Mouse (Mus musculus) forelimb bud, embryonic 11.5 days (tissue): Measurements from ENCODE around the gene Tgm7.
"Not testable (repeated sequence)": the region's sequence is repeated elsewhere in the genome, so short reads cannot be mapped to it uniquely, and the experiment has no call there.

Experiments used
- DNase-seq: peaks from one replicate; pipeline ENCODE4 v3.0.0-alpha.2; 2012; ENCODE audit warnings: low read depth, low spot score

Tgm7 gene

DNA sequence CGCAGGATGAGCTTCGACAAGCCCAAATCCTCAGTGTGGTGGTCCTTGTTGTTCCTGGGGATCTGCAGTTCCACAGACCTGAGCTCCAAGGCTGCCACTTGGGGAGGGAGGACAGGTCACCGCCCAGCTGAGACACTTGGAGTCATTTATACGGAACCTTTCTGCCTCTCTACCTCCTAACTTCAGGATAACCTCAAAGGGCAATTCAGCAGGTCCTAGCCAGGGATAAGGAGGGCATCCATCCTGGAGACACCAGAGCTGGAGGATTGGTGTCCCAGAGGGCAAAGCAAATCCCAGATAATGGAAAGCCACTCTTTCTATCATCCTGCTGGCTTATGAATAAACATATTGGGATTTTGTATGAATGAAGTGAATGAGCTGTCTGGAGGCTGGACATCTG is at the start of gene Tgm7:
Gene Tgm7 (minus strand): TSS at position 101 of the 400 bp plus-strand sequence.
- no peak for DNase-seq

DNA sequence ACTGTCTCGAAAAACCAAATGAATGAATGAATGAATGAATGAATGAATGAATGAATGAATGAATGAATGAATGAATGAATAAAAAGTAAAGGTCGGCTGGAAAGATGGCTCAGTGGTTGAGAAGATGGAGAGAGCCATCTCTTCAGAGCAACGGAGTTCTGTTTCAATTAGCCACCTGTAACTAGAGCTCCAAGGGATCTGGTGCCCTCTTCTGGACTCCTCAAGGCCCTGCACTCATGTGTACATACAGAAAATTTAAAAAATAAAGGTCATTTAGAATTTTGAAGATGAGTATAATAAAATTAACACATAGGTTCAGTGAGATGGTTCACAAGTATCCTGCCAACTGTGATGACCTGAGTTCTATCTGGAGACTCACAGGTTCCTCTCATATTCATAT is 43.5 kb upstream of the Tgm7 start:
- DNase-seq, result no peak

DNA sequence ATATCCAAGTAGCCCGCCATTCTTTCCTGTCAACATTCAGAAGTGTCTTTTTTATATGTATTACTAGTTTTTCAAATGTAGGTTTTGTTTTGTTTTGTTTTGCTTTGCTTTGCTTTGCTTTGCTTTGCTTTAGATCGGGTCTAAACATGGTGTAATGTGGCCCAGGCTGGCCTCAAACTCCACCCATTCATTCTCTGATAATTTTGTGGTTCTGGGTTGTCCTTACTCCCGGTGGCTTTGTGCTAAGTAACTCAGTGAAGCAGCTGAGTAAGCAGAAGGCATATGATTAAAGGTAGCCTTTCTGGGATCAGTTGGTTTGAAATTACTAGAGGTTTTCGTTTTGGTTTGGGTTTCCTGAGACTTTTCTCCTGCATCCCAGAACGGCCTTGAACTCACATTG is 40.1 kb upstream of the Tgm7 start:
- no peak for DNase-seq

DNA sequence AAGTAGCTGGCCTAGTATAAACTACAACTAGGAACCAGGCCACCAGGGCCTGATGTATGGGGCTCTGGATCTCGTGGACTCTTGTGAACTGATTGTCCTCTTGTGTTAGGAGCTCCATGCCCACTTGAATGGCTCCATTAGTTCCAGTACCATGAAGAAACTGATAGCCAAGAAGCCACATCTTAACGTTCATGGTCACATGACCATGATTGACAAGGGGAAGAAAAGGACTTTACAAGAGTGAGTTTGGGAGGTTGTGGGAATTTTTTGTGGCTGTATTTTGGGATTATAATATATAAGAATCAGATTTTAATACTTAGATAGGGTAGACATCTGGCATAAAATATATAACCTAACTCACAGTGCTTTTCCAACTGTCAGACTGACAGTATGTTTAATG is 32.8 kb upstream of the Tgm7 start:
- DNase-seq, result no peak

DNA sequence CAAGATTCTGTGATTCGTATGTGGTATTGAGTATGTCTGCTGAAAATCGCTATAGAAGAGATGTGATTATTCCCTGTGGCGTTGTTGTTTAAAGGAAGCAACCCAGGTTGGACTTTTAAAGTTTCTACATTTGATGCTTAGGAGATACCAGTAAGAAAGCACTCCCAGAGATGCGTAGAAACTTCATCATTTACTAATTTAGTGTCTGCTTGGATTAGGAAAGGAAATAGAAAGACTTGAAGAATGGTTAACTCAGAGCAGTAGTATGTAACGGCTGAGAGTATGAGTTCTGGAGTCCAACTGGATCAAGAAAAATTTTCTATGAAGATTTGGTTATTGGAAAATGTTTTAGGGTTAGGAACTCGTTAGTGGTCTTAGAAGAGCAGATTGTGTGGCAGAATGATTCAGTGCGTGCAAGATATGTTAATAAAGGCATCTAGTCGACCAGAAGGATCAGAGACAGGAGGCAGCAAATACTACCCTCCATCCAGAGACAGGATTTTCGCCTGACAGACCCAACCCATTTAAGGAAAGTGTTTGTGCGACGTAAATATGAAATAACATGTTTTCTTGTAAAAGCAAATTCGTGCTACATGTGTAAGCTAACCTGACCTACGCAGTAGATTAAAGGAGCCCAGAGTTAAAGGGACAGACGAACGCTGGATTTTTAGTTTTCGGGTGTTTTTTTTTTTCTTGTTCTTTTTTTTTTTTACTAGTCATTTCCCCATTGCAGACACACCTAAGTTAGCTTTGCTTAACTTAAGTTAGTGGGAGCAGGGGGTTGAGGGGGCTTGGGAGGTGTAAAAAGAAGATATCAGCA is 31.8 kb upstream of the Tgm7 start:
- no peak for DNase-seq

DNA sequence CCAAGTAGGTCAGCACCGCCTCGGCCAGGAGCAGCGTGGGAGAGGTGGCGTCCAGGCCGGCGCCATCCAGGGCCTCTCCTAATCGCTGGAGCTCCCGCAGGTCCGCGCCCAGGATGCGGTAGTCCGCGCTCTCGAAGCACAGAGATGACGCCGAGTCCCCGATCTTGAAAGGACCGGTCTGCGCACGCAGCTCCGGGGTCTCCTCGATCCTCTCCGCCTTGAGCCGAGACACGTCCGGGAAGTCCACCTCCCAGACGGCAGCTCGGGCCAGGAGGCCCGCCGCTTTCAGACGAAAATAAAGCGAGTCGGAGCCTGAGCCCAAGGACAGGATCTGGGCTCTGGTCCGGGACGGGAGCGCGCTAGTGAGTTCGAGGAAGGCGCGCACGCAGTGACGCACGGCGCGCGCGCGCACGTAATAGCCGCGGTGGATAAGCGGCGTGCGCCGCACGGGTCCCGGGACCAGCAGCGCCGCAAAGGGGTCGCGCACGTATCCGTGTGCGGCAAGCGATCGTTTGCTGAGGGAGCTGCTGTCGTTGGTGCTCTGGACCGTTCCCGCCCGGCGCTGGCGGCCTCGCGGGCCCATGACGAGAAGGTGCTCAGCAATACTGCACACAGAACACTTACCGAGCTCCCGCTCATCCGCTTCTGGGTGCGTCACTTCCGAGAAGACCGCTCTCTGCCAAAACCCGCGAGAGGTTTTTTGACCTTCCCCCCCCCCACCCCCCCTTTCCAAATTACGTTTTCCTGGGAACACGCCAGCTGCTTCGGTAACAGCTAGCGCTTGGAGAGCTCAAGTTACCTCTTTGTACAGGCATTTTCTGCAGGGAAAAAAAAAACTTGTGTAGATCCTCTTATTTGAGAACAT is 30.7 kb upstream of the Tgm7 start, which contains the start of the genes Adal and Lcmt2:
Gene Adal (plus strand): TSS at position 411 of the 865 bp plus-strand sequence.
Gene Lcmt2 (minus strand): TSS at position 636 of the 865 bp plus-strand sequence.
- DNase-seq, result peak; percentile 90

DNA sequence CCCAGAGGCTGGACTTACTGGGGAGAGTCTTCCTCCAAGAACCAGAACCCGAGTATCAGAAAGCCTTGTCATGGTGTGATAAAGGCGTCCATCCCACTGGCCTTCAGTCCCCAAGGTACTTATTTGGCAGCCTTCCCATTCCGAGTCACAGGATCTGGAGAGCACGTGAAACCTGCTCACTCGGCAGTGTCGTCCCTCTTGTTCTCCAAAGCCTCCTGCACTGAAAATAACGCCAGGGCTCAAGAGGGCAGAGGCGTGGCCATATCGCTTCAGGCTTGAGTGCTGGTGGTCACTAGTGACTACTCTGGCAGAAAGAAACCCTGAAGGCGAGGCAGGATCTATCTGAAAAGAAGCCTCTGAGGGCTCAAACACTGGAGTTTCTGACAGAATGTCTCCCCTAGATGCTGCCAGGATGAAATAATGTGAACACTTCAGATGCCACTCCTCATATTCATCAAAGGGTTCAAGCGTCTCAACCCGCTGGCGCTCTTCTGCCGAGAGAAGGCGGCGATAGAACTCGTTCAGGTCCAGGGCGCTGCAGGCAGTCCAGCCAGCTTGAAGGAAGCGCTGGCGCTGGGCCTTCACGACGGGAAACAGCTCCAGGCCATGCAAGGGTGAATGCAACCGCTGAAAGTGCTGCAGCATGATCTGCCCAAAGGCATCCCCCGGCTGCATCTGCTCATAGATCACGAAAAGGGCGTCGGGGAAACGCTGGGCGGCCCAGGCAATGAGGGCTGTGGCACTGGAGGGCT is 29.8 kb upstream of the Tgm7 start:
- DNase-seq, result no peak

DNA sequence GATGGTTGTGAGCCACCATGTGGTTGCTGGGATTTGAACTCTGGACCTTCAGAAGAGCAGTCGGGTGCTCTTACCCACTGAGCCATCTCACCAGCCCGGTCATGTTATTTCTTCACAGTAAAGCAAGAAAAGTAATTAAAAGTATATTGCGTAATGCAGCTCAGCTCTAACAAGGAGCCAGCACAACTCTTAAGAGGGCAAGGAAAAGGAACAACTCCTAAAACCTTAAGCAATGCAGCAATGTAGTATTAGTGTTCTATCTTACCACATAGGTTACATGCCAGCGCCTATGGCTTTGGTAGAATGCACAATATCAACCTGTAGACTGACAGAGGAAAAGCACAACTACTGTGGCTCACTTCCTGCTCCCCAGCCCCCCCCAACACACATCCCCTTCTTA is 27.8 kb upstream of the Tgm7 start:
- DNase-seq, result no peak

DNA sequence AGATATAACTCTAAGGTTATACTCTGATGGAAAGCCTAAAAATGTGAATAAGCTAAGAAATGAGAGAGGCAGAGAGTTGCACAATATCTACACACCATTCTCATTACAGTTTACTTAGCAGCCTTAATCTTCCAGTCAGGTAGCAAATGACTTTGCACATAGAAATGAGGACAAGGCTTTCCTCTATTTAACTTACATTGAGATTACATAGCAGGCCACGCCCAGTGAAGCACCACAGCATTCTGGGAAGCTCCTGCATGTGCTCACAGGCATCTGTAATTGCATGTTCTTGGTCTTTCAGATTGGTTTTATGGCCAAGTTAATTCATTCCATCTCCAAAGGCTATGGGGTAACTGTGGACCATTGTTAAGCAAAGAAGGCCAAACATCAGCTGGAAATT is 23.2 kb upstream of the Tgm7 start:
- DNase-seq, result no peak

DNA sequence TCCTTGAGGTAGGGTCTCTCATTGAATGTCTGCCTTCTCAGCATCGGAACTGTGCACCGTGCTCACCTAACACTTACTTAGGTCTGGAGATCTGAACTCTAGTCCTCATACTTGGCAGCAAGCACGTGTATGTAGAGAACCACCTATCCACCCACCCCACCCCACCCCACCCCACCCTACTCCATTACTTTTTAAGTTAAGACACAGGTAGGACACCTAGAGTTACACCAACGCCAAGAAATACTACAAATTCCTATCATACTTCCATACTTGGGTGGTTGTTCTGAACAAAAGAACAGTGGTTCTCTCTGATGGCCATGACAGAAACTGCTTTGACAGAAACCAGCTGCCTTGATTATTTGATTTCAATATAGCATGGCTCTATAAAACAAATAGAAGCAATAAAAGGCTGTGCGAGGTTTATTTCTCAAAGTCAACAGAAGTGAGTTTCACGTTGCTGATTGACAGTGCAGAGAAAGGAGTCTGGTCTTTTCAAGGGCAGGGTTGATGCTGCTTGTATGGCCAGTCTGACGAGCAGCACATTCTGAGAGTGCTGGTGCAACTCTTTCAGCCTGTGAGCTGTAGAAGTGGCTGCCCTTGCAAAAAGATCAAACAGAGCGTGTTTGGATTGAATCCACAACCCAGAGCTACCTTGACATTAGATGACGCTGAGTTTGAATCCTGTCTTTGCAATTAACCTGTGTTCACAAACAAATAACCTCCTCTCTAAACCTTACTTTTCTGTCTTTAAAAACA is 19.4 kb upstream of the Tgm7 start:
- DNase-seq, result no peak

DNA sequence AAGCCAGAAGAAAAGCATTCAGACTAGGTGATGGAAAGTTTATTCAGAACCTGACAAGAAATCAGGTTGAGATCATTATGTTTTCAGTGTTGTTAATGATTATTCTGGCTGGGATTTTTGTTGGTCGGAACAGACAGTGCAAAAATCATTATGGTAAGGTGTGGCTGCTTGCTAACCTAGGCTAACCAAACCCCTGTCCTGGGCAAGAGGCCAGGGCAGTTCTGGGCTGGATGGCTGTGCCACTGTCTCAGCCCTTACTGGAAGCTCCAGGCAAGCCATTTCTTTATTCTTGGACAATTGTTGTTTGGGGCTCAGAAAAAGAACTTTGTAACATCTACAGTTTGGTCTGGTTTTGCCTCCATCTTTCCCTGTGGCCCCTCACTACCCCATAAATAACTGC is 17.9 kb upstream of the Tgm7 start:
- DNase-seq, result no peak

DNA sequence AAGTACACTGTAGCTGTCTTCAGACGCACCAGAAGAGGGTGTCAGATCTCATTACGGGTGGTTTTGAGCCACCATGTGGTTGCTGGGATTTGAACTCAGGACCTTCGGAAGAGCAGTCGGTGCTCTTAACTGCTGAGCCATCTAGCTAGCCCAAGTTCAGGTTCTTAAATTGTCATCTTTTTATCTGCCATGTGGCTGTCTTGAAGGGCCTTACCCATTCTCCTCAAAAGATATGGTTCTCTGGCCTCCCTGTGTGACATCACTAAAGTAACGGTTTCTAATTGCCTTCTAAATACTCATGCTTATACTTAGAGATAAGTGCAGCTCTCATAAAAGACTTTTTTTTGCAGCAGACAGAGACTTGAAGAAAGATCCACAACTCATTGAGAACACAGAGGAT is 16.7 kb upstream of the Tgm7 start:
- DNase-seq, result not testable (repeated sequence)

DNA sequence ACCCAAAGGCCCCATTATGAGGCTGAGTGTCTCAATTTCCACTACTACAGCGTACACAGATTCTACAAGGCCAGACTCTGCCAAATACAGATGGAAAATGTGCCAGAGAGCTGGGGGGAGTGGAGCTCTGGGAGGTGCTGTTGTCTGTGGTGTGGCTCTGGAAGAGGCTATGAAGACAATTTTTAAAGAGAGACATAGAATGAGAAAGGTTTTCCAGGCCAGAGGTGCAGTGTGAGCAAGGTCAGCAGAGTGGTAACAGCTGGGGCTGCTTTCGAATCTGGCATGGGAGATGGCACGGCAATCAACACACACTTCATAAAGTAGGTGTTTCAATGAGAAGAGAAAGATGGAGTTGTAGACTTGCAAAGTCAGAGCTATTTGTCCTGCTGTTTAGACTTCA is 9.7 kb upstream of the Tgm7 start:
- DNase-seq, result no peak

DNA sequence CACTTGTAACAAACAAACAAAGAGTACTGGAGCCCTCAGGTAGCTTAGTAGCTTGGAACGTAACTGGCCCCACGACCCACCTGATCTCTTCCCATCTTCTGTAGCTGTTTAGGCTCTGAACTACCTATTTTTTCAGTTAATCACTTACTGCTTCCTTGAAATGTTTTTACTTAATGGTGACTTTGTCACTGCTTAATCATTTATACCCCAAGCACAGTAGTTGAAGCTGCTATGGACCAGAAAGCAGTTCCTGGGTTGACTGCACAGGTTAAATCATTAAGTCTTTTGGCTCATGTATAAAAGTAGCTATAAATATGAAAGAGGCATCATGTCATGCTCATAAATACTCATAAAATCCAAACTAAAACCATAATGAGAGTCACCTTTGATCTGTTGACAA is 5.8 kb upstream of the Tgm7 start:
- no peak for DNase-seq

DNA sequence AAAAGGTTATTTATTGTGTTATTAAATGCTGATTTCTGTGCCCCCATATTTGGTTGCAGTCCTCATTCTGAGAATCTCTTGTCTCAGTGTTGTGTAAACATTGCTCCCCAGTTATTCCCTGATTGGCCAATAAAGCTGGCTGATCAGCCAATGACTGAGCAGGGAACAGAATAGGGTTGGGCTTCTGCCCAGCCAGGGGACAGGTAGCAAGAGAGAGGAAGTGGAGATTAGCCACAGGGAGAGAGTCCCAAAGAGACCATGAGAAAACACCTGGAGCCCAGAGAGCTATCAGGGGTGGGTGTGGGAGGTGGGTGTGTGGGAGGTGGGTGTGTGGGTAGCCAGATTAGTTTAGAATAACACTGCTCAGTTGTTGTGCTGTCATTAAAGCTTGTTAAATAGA is 3.7 kb downstream of the Tgm7 start:
- DNase-seq, result no peak

DNA sequence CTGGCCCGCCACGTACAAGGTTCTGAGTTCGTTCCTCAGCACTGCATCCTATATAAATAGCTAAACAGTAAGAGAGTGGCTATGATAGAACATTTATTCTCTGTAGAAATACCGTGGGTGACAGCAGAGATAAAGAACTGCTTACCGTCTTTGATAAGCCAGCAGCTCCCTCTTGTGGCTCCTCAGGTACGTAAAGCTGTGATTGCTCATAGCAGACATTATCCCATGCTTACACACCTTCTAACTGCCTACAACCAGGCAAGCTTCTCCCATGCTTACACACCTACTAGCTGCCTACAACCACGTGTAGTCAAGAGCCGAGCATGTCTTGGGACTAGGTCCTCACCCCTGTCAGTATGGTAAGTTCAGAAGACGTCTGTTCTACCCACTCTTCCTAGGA is 7.5 kb downstream of the Tgm7 start:
- peak; percentile 66 for DNase-seq

DNA sequence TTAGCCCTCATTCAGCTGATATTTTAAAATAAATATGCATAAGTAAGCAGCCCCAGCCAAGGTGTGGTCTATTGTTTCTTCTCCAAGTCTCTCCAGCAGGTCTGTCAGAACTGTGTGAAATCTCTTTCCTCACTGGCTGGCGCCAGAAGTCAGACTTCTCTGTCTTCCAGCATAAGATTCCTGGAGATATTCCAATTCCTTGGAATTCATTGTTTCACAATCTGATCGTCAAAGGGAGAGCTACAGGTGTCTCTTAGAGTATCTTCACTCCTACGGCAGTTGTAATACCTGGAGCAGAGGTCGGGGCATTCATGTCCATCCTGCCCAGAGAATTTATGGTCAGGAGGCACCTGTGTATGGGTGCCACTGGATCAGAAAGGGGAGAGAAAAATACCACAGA is 19.8 kb downstream of the Tgm7 start:
- no peak for DNase-seq

DNA sequence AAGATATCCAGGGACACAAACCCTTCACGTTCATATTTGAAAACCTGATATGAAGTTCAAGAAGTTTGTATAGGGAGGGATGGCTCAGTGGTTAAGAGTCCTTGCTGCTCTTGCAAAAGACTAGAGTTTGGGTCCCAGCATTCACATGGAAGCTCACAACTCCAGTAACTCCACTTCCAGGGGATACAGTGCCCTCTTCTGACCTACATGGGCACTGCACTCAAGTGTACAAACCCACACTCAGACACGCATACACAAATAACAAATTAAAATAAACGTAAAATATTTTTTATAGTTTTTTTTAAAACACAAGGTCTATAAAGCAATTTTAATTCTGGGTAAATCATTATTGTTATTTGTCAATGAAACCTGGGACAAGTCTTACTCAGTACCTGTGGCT is 21.1 kb downstream of the Tgm7 start:
- no peak for DNase-seq

DNA sequence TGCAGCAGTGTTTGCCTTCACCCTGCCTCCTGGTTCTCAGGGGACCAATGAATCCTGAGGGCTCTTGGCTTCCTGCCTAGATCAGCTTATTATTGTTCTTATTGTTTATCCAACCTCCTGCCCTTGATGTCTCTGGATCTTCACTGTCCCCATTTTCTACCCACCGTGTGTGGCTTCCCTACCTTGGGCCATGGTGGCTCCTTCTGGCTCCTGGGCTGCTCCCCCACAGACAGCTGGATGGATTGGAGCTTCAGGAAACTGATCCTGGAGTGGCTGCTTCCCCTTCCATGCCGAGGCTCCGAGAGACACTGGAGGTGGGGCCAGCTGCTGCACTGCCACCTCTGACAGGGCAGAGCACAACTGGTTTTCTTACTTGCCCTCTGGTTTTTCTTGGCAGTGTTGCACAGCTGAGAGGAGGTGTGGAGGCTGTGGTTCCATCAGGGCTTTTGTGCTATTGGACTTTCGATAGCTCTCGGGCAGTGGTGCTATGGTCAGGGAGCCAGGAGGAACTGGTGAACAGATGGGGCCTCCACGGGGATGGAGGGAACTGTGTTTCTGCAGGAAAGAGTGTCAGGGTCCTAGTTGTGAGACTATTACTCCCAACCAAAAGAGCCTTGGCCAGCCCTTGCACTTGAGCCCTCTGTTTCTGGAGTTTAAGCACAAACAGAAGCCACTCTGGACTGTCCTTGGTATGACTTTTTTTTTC is 24.0 kb downstream of the Tgm7 start, which contains the start of gene Tgm5:
Gene Tgm5 (minus strand): TSS at position 362 of the 706 bp plus-strand sequence.
- no peak for DNase-seq

DNA sequence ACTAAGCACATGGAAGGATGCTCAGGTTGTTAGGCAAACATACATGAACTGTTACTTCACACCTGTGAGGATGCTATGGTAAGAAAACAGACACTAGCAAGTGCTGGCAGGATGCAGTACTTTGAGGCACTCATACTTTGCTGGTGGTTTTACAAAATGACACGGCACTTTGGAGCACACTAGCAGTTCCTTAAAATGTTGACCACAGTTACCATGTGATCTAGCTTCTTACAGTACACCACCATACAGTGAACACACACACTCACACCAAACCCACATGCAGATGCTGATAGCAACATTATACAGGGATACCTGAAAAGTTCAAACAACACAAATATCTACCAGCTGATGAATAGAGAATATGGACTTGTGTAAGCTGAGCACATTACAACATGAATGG is 27.0 kb downstream of the Tgm7 start:
- no peak for DNase-seq

DNA sequence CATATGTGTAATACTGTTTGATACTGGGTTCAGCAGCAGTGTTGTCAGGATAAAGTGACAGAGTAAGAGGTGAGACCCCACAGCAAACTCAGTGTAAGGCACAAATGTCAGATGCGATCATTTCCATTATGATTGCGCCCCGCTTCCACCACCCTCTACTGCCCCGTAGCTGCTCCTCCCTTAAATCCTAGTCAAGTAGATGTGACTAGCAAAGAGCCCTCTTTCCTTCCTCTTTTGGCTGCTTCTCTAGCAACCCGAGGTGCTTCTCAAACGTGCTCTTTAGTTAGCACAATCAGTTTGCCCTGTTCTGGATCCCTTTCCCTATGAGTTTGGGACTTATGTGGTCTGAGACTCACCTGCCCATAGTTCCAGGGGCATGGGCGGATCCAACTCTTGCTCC is 34.8 kb downstream of the Tgm7 start:
- no peak for DNase-seq
